Mouse (Mus musculus) limb, embryonic 14.5 days (tissue): Measurements from ENCODE around the gene Olfr1411. TPM values are rescaled to one million over a fixed set of nuclear protein-coding genes. Genes with fewer than 3 reads are reported as not detected.

Experiments
- ATAC-seq: fragments of 200-750 bp; cut with Nextera tagmentation; 2 replicates; pipeline ENCODE4 v1.8.0; 2017; ENCODE audit warnings: low read depth, moderate number of reproducible peaks, moderate TSS enrichment; ENCODE audit not compliant: low FRiP score
- DNase-seq: peaks from one replicate; pipeline ENCODE4 v3.0.0-alpha.2; 2015; ENCODE audit warnings: low spot score
- H3K27ac ChIP-seq: fragments of 300-500 bp; sonication (generic); replicated peaks from 2 replicates; pipeline ENCODE4 v1.5.1; 2014; ENCODE audit warnings: low read depth, mild to moderate bottlenecking, low read length, moderate library complexity, mixed read lengths
- H3K27me3 ChIP-seq: fragments of 300-500 bp; sonication (generic); 2 replicates; pipeline ENCODE4 v1.6.1; 2014; ENCODE audit warnings: low read length, mixed read lengths; ENCODE audit not compliant: control insufficient read depth, insufficient read depth
- H3K36me3 ChIP-seq: fragments of 300-500 bp; sonication (generic); 2 replicates; pipeline ENCODE4 v1.6.1; 2014; ENCODE audit warnings: mild to moderate bottlenecking, low read length, moderate library complexity, mixed read lengths; ENCODE audit not compliant: control insufficient read depth, insufficient read depth
- H3K4me1 ChIP-seq: fragments of 300-500 bp; sonication (generic); 2 replicates; pipeline ENCODE4 v1.6.1; 2014; ENCODE audit warnings: antibody characterized with exemption, low read length, mixed read lengths; ENCODE audit not compliant: control insufficient read depth, insufficient read depth
- H3K4me2 ChIP-seq: fragments of 300-500 bp; sonication (generic); replicated peaks from 2 replicates; pipeline ENCODE4 v1.6.1; 2014; ENCODE audit warnings: low read depth, mild to moderate bottlenecking, low read length, moderate library complexity; ENCODE audit not compliant: severe bottlenecking
- H3K4me3 ChIP-seq: fragments of 300-500 bp; sonication (generic); replicated peaks from 2 replicates; pipeline ENCODE4 v1.5.1; 2014; ENCODE audit warnings: low read length
- H3K9ac ChIP-seq: fragments of 300-500 bp; sonication (generic); 2 replicates; pipeline ENCODE4 v1.6.1; 2014; ENCODE audit warnings: mild to moderate bottlenecking, low read depth, low read length, moderate library complexity; ENCODE audit not compliant: severe bottlenecking
- H3K9me3 ChIP-seq: fragments of 300-500 bp; sonication (generic); 2 replicates; pipeline ENCODE4 v1.6.1; 2016; ENCODE audit warnings: low read length; ENCODE audit not compliant: control insufficient read depth
- POLR2A ChIP-seq: fragments of 200-500 bp; IDR thresholded peaks from 2 replicates; pipeline ENCODE4 v1.8.0; 2012; ENCODE audit warnings: inconsistent platforms, mild to moderate bottlenecking, moderate library complexity, borderline replicate concordance; ENCODE audit not compliant: insufficient read depth, insufficient read length; ENCODE audit errors: extremely low read depth
- WGBS: fragments of 180-500 bp; shearing (Covaris S2); extraction: QIAGEN DNeasy Blood & Tissue Kit; methylation state at CpG from one replicate; pipeline ENCODE4 v1.1.7; 2014; 5-methylcytosine and 5-hydroxymethylcytosine counted together
- polyA plus RNA-seq, 2 experiments: library from polyadenylated mRNA; depleted of rRNA in 1 of 2; stranded (reverse) in 1 of 2; unstranded in 1 of 2; fragments of >200 nt; fragmentation: Nextera tagmentation in 1 of 2; extraction: Ambion mirVana in 1 of 2; gene quantifications; 2 replicates each; pipeline versions ENCODE4 v1.2.1 to v1.2.3; 2012 to 2014

Olfr1411 gene
- polyA plus RNA-seq, 2 experiments, result not detected

- Histone ChIP-seq H3K36me3 (no peaks in the 10 kb centered on the region), H3K27ac (no peak overlapping the region), H3K4me2 (no peak overlapping the region), H3K4me1 (no peaks in the 10 kb centered on the region), H3K4me3 (no peak overlapping the region), H3K9me3 (no peaks in the 10 kb centered on the region), H3K27me3 (no peaks in the 10 kb centered on the region), H3K9ac (no peak overlapping the region)
- TF ChIP-seq POLR2A, result no peak
- DNase-seq (no peak), ATAC-seq (no peak)
- 68% methylated on average over 4 of the region's 4 CpGs for WGBS
Measured at GRCm38 (mm10) chr1:92618360-92618759, 24.1 kb downstream of the Olfr1411 start.

DNA sequence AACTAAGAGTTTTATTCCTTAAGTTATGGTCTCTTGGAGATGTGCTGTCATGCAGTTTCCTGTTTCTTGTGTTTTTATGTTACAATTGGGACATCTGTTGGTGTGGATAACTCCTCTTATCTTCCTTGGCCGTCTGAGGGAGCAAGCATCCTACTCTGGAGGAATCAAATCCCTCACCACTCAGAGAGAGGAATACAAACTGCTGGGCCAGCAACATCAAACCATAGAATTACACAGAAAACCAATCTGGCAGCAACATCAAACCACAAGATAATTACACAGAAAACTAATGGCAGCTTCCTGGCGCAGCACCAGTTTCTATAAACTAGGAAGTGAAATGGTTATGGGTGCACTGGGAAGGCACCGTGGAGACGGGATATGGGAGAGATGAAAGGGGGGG, 34.0 kb downstream of the Olfr1411 start:
- Histone ChIP-seq H3K9me3 (no peaks in the 10 kb centered on the region), H3K4me1 (no peaks in the 10 kb centered on the region), H3K36me3 (no peaks in the 10 kb centered on the region), H3K4me2 (no peak overlapping the region), H3K27ac (no peak overlapping the region), H3K9ac (no peak overlapping the region), H3K27me3 (no peaks in the 10 kb centered on the region), H3K4me3 (no peak overlapping the region)
- DNase-seq, result no peak
- TF ChIP-seq POLR2A, result no peak
- 53% methylated on average over 4 of the region's 4 CpGs for WGBS
- no peak for ATAC-seq

- Histone ChIP-seq H3K4me3 (no peak overlapping the region), H3K4me1 (no peaks in the 10 kb centered on the region), H3K27me3 (no peaks in the 10 kb centered on the region), H3K9me3 (no peaks in the 10 kb centered on the region), H3K36me3 (peaks cover 16% of the 10 kb centered on the region), H3K9ac (no peak overlapping the region), H3K27ac (no peak overlapping the region), H3K4me2 (no peak overlapping the region)
- ATAC-seq, result no peak
- TF ChIP-seq POLR2A, result no peak
- no peak for DNase-seq
- 65% methylated on average over 5 of the region's 5 CpGs for WGBS
Measured at GRCm38 (mm10) chr1:92632196-92632595, 38.0 kb downstream of the Olfr1411 start.

GRCm38 (mm10) chr1:92632948-92633347, 38.7 kb downstream of the Olfr1411 start:
- Histone ChIP-seq H3K4me2 (no peak overlapping the region), H3K4me1 (no peaks in the 10 kb centered on the region), H3K9ac (no peak overlapping the region), H3K27me3 (no peaks in the 10 kb centered on the region), H3K4me3 (no peak overlapping the region), H3K27ac (no peak overlapping the region), H3K9me3 (no peaks in the 10 kb centered on the region), H3K36me3 (peaks cover 23% of the 10 kb centered on the region)
- DNase-seq, result no peak
- no peak for ATAC-seq
- WGBS, result 72% methylated on average over 6 of the region's 6 CpGs
- no peak for TF ChIP-seq POLR2A

DNA sequence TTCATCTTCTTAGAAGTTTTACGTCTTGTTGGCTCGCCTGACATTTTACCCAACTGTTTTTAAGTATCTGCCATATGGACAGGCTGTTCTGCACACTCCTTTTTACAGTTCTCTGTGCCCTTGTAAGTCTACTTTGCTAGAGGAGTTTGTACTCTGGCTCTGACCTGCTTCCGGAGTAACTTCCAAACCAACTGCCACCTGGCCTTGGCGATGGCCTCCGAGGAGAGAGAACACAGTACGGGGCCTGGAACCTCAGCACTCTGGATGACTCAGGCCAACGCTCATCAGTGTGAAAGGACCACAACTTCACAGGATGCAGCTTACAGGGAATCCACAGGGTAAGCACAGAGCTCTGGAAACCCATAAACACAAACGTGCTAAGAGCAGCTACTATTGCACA, 39.5 kb downstream of the Olfr1411 start:
- H3K36me3 ChIP-seq, result peaks cover 31% of the 10 kb centered on the region
- H3K27me3 ChIP-seq, result no peaks in the 10 kb centered on the region
- H3K9me3 ChIP-seq, result no peaks in the 10 kb centered on the region
- H3K4me2 ChIP-seq, result no peak overlapping the region
- no peak for TF ChIP-seq POLR2A
- H3K4me3 ChIP-seq, result no peak overlapping the region
- no peak for DNase-seq
- H3K27ac ChIP-seq, result no peak overlapping the region
- WGBS, result 72% methylated on average over 8 of the region's 8 CpGs
- no peak for ATAC-seq
- no peaks in the 10 kb centered on the region for H3K4me1 ChIP-seq
- no peak overlapping the region for H3K9ac ChIP-seq

DNA sequence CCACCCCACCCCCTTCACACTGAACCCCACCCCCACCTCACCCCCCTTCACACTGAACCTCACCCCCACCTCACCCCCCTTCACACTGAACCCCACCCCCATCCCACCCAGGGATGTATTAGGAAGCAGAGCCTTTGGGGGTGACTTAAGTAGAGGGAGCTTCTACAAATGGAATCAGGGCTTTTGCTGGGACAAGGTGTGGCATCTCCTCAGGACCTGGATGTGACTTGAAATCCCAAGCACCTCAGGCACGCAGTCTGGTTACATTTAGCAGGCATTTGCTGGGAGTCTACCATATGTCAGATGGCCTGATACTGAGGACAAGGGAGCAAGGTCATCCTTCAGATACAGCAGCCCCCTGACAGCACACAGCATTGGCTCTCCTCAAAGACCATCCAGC, 40.4 kb downstream of the Olfr1411 start:
- no peak for DNase-seq
- Histone ChIP-seq H3K9me3 (no peaks in the 10 kb centered on the region), H3K27ac (no peak overlapping the region), H3K27me3 (no peaks in the 10 kb centered on the region), H3K9ac (no peak overlapping the region), H3K4me3 (no peak overlapping the region), H3K4me1 (no peaks in the 10 kb centered on the region), H3K36me3 (peaks cover 35% of the 10 kb centered on the region), H3K4me2 (no peak overlapping the region)
- no peak for TF ChIP-seq POLR2A
- 69% methylated on average over 1 of the region's 1 CpGs for WGBS
- no peak for ATAC-seq
